Mouse (Mus musculus) ES-Bruce4 (cell line): ENCODE results near the gene Mdga1. TPM values are rescaled to one million over a fixed set of nuclear protein-coding genes. Genes with fewer than 3 reads are reported as not detected.
A peak's percentile ranks its signal among the peaks of the same experiment; 100 is the strongest.

ENCODE experiments used
- H3K27ac ChIP-seq: 2 replicates; pipeline ENCODE4 v1.5.1; 2012; ENCODE audit warnings: low read length, inconsistent platforms; ENCODE audit not compliant: insufficient read depth
- H3K27me3 ChIP-seq: 2 replicates; pipeline ENCODE4 v1.6.1; 2012; ENCODE audit warnings: mild to moderate bottlenecking, low read length, inconsistent platforms; ENCODE audit not compliant: control insufficient read depth, poor library complexity, insufficient read depth, severe bottlenecking
- H3K36me3 ChIP-seq: 2 replicates; pipeline ENCODE4 v1.6.1; 2012; ENCODE audit warnings: inconsistent platforms, mild to moderate bottlenecking, low read length, moderate library complexity; ENCODE audit not compliant: control insufficient read depth, poor library complexity, insufficient read depth, severe bottlenecking
- H3K4me1 ChIP-seq: one replicate; pipeline ENCODE4 v1.8.1; 2011; ENCODE audit warnings: low read length; ENCODE audit not compliant: control insufficient read depth, insufficient read depth
- H3K4me3 ChIP-seq: 2 replicates; pipeline ENCODE4 v1.5.1; 2011; ENCODE audit warnings: low read depth, mild to moderate bottlenecking, low read length
- H3K9ac ChIP-seq: 2 replicates; pipeline ENCODE4 v1.6.1; 2012; ENCODE audit warnings: low read depth, mild to moderate bottlenecking, inconsistent platforms; ENCODE audit not compliant: poor library complexity, severe bottlenecking
- H3K9me3 ChIP-seq: replicated peaks from 2 replicates; pipeline ENCODE4 v1.6.1; 2012; ENCODE audit warnings: mild to moderate bottlenecking, low read length, inconsistent platforms; ENCODE audit not compliant: control insufficient read depth, poor library complexity, insufficient read depth, severe bottlenecking
- CTCF ChIP-seq: IDR thresholded peaks from one replicate; pipeline ENCODE4 v1.8.1; 2011; ENCODE audit warnings: low read depth, low read length
- EP300 ChIP-seq: IDR thresholded peaks from 2 replicates; pipeline ENCODE4 v1.6.1; 2011; ENCODE audit warnings: low read depth, low read length; ENCODE audit not compliant: insufficient read depth
- POLR2A ChIP-seq: IDR thresholded peaks from one replicate; pipeline ENCODE4 v1.8.1; 2011; ENCODE audit warnings: low read length; ENCODE audit not compliant: insufficient read depth
- polyA plus RNA-seq: library from polyadenylated mRNA; stranded (reverse); fragments of >200 nt; gene quantifications from 2 replicates; pipeline ENCODE4 v1.2.4, GENCODE M21; 2011; ENCODE audit warnings: low read depth; ENCODE audit not compliant: missing spikeins, insufficient read depth, insufficient read length

The Mdga1 gene
- polyA plus RNA-seq, 1 experiment: 2.6 TPM

- no peaks in the 10 kb centered on the region for H3K27me3 ChIP-seq
- H3K27ac ChIP-seq: no peak overlapping the region
- no peaks in the 10 kb centered on the region for H3K9me3 ChIP-seq
- no peak overlapping the region for H3K4me3 ChIP-seq
- no peak for TF ChIP-seq POLR2A
- TF ChIP-seq EP300: no peak; the same call in 1 of the 2 replicates
- TF ChIP-seq CTCF: peak; percentile 78
- H3K9ac ChIP-seq: no peak overlapping the region
- no peaks in the 10 kb centered on the region for H3K4me1 ChIP-seq
- H3K36me3 ChIP-seq: no peaks in the 10 kb centered on the region
These were observed 73.5 kb downstream of the Mdga1 start for GRCm38 (mm10) chr17:29896181-29897054.

GRCm38 (mm10) chr17:29895566-29895965, 74.3 kb downstream of the Mdga1 start:
- H3K4me1 ChIP-seq: no peaks in the 10 kb centered on the region
- no peaks in the 10 kb centered on the region for H3K9me3 ChIP-seq
- TF ChIP-seq POLR2A (no peak), EP300 (no peak), CTCF (no peak)
- no peak overlapping the region for H3K4me3 ChIP-seq
- no peaks in the 10 kb centered on the region for H3K36me3 ChIP-seq
- no peak overlapping the region for H3K27ac ChIP-seq
- no peak overlapping the region for H3K9ac ChIP-seq
- H3K27me3 ChIP-seq: no peaks in the 10 kb centered on the region

GRCm38 (mm10) chr17:29894965-29895364, 74.9 kb downstream of the Mdga1 start:
- no peak overlapping the region for H3K9ac ChIP-seq
- no peaks in the 10 kb centered on the region for H3K4me1 ChIP-seq
- H3K9me3 ChIP-seq: no peaks in the 10 kb centered on the region
- no peak overlapping the region for H3K4me3 ChIP-seq
- no peak for TF ChIP-seq POLR2A
- TF ChIP-seq CTCF: no peak
- TF ChIP-seq EP300: no peak
- no peak overlapping the region for H3K27ac ChIP-seq
- no peaks in the 10 kb centered on the region for H3K36me3 ChIP-seq
- no peaks in the 10 kb centered on the region for H3K27me3 ChIP-seq

- Histone ChIP-seq H3K27ac (no peak overlapping the region), H3K4me3 (no peak overlapping the region), H3K27me3 (peaks cover 25% of the 10 kb centered on the region), H3K36me3 (no peaks in the 10 kb centered on the region), H3K9ac (no peak overlapping the region), H3K9me3 (no peaks in the 10 kb centered on the region), H3K4me1 (no peaks in the 10 kb centered on the region)
- no peak for TF ChIP-seq EP300
- no peak for TF ChIP-seq POLR2A
- TF ChIP-seq CTCF: no peak
These were observed 79.3 kb downstream of the Mdga1 start for GRCm38 (mm10) chr17:29890451-29891110.

GRCm38 (mm10) chr17:29888981-29889980, 80.6 kb downstream of the Mdga1 start:
- no peak overlapping the region for H3K27ac ChIP-seq
- H3K4me3 ChIP-seq: peak overlapping the region; percentile 37
- no peaks in the 10 kb centered on the region for H3K4me1 ChIP-seq
- H3K9me3 ChIP-seq: no peaks in the 10 kb centered on the region
- peaks cover 27% of the 10 kb centered on the region for H3K27me3 ChIP-seq
- peak overlapping the region; percentile 83; the same call in 1 of the 2 replicates for H3K9ac ChIP-seq
- no peaks in the 10 kb centered on the region for H3K36me3 ChIP-seq
- no peak for TF ChIP-seq CTCF
- TF ChIP-seq EP300: no peak
- TF ChIP-seq POLR2A: no peak
